Mouse (Mus musculus) left cerebral cortex, adult 8-10 months (tissue): Measurements from ENCODE around the gene Slc43a1. TPM values are rescaled to one million over a fixed set of nuclear protein-coding genes. Genes with fewer than 3 reads are reported as not detected.
A peak's percentile ranks its signal among the peaks of the same experiment; 100 is the strongest.

ENCODE experiments used
- DNase-seq, 2 experiments: peaks; one replicate each; pipeline ENCODE4 v3.0.0; 2022; ENCODE audit warnings: low spot score in 2 of 2
- total RNA-seq, 4 experiments: library from RNA; stranded (reverse); gene quantifications; 2 replicates each; pipeline ENCODE4 v1.2.4; 2022

Slc43a1 gene
- total RNA-seq, 4 experiments from 2014 or later: 0.09 to 0.20 TPM; not detected in 2

GRCm38 (mm10) chr2:84827283-84827920, 11.2 kb upstream of the Slc43a1 start:
- DNase-seq: no peak

DNA sequence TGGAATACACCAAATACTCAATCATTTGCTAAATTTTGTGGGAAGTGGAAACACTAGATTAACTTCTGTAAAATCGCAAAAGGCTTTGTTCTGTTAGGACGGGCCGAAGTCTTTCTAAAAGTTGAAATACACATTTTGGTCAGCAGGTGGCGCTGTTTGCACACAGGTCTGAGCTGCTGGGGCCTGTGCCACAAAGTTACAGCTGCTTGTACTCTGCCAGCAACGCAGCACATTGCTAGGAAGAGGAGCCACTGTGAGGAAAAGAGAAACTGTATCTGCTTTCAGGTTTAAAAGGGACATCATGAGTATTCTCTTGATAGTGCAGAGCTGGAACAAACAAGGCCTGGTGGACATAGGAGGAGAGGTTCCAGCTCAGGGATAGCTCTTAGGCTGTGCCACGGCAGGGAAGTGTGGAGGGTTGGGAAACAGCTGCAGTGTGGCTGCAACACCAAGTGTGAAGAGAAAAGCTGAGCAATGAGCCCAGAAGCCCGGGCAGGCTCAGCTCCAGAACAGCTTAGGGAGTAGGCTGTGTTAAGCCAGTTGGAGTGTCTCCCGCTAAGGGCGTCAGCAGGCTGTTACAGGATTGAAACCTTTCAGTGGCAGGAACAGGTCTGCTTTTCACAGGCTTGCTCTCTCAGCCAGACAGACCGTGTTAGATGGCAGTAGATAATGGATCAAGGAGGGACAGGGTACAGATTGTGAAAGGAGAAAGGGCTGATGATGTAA, 6.8 kb upstream of the Slc43a1 start:
- peak; percentile 83 to 85 for DNase-seq

GRCm38 (mm10) chr2:84837107-84837506, 1.5 kb upstream of the Slc43a1 start:
- no peak for DNase-seq

- DNase-seq: no peak
These were observed 645 bp upstream of the Slc43a1 start for GRCm38 (mm10) chr2:84837817-84838592.

DNA sequence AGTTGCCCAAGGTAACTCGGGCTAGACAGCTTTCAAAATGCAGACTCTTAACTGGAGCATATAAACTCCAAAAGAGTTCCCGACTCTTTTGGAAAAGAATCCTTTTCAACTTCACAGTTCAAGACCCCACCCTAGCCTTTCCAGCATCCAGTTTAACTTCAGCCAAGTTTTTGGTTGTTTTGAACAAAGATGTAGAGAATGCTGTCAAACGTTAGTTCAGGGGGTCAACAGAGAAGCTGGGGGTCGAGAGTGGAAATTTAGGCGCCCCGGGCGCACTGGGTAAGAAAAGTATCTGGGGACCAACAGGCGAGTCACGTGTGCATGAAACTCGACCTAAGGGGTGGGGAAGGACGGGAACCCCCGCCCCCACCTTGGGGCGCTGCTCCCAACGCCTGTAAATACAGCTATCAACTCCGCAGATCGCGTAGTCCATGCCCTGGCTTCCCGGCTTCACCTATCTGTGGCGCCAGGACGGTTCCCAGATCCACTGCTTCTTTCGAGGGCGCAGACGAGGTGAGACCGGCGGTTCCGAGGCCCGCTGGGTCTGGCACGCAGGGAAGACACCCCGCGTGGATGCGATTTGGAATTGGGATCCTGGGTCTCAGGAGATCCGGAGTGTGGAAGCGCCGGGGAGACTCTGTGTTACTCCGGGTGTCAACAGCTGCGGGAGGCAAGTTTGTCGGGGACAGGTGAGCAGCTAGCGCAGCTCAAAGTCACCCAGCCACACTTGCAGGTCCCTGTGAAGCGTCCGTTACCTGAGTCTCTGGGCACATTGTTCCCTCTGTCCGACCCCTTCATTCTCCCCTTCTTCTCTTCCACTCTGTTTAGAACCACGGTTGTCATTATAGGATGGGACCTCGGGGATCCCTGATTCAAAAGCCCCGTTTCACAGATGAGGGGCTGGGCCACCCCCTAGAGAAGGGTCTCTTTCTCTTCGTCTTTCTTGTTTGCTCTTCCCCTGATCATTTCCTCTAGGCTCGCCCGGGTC, 637 bp downstream of the Slc43a1 start:
- no peak for DNase-seq

- no peak for DNase-seq
These were observed 1.5 kb downstream of the Slc43a1 start for GRCm38 (mm10) chr2:84840016-84840747.

- no peak for DNase-seq
These were observed 2.3 kb downstream of the Slc43a1 start for GRCm38 (mm10) chr2:84840748-84841563.

DNA sequence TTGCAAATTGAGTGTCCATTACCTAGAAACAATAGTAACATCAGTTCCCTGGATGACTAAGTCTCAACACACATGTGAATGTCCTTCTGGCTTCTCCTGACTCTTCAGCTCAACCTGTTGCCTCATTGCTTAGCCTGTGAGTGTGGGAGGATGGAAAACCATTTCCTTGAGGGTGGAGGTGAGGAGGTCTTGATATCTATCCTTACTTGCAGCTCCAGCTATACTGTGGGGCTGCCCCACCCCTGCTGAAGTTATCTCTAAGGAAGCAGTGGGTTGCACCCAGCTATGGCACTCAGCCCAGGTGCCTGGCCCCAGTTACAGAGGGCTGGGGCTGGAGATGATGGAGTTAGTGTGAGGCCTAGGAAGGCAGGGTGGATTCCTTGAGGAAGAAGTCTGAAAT, 3.3 kb downstream of the Slc43a1 start:
- no peak for DNase-seq

DNA sequence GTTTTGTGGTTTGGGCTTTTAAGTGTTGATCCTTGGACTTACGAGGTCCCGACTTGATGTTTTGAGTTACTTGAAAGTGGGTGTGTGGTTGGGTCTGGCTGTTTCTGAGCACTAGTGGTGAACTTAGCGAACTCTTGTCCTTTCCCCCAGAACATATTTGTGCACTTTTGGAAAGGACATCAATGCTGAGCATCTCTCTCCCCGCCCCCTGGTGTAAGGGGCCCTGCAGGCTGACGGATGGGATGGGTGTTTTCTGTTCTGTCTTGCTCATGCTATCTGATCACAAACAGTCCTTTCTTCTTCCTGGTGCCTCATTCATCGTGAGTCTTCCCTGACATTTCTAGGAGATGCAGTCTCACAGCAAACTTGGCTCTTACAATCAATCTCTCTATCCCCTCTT, 5.0 kb downstream of the Slc43a1 start:
- DNase-seq: no peak

DNA sequence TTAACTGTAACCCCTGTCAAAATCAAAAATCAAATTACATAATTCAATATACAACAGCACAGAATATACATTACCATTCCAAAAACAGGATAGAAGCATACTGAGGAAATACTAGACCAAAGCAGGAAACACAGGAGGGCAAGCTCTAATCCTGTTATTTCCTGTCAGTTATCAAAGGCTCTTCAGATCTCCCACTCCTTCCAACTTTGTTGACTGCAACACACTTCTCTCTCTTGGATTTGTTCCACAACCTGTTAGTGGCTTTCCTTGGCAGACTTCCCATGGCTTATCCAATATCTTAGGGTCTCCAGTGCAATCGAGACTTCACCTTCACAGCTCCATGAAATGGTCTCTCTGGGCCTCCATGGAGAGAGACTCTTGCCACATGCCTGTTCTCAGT, 6.6 kb downstream of the Slc43a1 start:
- DNase-seq: no peak

- DNase-seq: no peak
These were observed 11.9 kb downstream of the Slc43a1 start for GRCm38 (mm10) chr2:84850407-84851129.

GRCm38 (mm10) chr2:84851130-84852040, 12.7 kb downstream of the Slc43a1 start:
- no peak for DNase-seq

DNA sequence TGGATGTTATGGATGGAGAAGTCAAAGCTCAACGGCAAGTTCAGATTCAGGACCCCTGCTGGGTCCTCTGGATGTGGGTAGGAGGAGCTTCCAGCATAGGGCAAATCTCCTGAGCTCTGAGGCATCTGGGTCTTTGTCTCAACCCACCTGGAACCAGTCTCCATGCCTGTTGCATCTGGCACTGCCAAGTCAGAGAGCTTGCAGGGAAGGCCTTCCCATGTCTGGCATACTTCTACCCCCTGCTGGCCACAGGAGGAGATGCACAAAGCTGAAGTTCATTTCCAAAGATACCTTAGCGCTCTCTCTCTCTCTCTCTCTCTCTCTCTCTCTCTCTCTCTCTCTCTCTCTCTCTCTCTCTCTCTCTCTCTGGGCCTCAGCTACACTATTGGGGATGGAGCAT, 17.1 kb downstream of the Slc43a1 start:
- no peak for DNase-seq

DNA sequence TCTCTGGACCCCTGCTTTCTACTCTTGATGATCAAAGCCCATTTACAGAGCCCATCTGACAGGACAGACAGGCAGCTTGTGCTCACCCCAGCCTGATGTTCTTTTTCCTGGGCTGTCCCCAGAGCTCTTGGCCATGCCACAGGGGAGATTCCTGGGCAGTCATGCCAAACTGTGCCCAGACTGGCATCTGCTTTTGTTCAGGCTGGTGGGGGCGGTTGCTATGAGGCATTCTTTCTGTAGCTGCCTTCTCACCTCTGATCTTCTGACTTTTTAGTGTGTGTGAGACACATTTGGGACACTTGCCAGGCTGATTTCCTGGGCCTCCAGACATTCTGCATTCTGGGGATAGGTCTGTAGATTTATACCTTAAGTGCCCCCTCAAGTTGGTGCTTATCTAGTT, 19.9 kb downstream of the Slc43a1 start:
- DNase-seq: no peak

DNA sequence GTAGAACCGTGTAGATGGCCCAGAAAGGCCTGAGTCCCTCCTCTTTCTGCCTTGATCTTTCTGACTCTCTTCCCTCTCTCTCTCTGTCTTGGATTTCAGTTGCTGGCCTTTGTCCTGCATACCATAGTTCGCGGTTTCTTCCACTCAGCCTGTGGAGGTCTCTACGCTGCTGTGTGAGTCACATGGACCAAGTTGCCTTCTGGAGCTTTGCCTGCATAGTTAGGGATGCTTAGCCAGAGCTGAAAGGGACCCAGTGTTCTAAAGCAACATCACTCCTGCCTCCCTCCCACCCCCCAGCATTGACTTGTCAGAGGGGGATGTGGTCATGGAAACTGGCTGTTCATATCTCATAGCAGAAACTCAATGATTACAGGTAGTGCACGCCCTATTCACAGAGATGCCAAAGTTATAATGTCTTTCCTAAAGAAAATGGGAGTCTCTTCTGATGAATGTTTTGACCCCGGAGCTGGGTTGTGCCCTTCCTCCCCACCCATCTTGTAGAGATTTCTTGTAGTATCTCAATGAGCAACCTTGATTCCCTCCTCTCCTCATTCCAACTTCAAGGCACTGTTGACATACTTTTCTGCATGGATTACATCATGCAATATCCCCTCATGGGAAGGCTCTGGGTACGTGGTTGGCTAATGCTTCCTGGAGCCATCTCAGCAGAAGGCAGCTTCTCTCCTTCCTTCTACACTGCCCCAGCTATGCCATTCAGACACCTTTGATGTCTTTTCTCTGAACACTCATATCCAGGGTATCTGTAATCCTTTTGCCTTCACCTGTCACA, 21.5 kb downstream of the Slc43a1 start:
- DNase-seq: no peak

DNA sequence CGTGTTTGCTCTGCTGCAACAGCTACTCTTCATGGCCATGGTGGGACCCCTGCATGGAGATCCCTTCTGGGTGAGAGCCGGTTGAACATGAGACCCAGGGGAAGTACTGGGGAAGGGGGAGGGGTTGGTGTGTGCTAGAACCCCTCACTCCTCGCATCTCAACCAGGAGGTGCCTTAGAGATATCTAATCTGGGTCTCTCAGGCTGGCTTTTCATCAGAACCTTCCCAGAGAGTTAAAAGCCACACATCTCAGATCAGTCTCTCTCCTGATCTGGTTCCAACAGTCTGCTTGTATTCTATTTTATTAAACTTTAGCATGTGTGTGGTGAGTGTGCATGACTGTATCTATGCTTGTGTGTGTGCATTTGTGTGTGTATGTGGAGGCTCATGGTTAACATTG, 22.8 kb downstream of the Slc43a1 start:
- no peak for DNase-seq

DNA sequence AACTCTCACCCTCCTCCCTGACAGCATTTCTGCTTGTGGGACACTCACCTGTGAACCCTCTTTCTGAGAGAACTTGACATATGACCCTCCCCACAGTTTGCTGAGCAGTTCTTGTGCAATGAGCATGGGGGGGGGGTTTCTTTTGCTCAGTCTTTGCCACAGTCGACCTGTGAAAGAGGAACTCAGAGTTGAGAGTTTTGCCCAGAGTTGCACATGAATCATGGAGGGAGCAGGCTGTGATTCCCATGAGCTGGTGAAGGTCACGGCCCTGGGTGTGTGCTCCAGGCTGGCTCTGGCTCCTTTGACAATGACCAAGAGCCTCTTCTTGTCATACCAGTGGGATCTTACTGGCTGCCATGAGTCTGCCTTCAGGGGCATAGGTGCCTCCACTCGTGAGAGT, 23.6 kb downstream of the Slc43a1 start:
- no peak for DNase-seq
